Mouse (Mus musculus): Measurements from ENCODE around the gene Xrra1. TPM values are rescaled to one million over a fixed set of nuclear protein-coding genes. Genes with fewer than 3 reads are reported as not detected.
"Not testable (repeated sequence)": the region's sequence is repeated elsewhere in the genome, so short reads cannot be mapped to it uniquely, and the experiment has no call there.

Xrra1 gene
- polyA plus RNA-seq (2015; fragmentation: Nextera tagmentation; extraction: Ambion mirVana) = 0.22 and 0.31 TPM in 2 replicates

GRCm38 (mm10) chr7:99858813-99859585 lies at the start of gene Xrra1:
Gene Xrra1, plus strand, starts transcription at chr7:99859116.
- Histone ChIP-seq H3K27me3 (ENCODE audit: control insufficient read depth, insufficient read depth, low read length) (no peaks in the 10 kb centered on the region), H3K27ac (ENCODE audit: low read length) (peak within 1 kb of the TSS; percentile 60; the same call in 1 of the 2 replicates), H3K4me2 (ENCODE audit: low read depth, low read length) (peak within 1 kb of the TSS; percentile 91), H3K9me3 (replicated peaks; ENCODE audit: control insufficient read depth, low read length) (no peaks in the 10 kb centered on the region), H3K4me1 (ENCODE audit: control insufficient read depth, insufficient read depth, low read length) (peaks cover 16% of the 10 kb centered on the region), H3K36me3 (ENCODE audit: control insufficient read depth, insufficient read depth, low read length) (no peaks in the 10 kb centered on the region), H3K4me3 (replicated peaks; ENCODE audit: low read length) (peak within 1 kb of the TSS; percentile 93), H3K9ac (ENCODE audit: low read length) (peak within 1 kb of the TSS; percentile 91)
- under 1% methylated on average over 42 of the region's 42 CpGs for WGBS
- peak; percentile 99 for ATAC-seq (ENCODE audit: insufficient read depth, low FRiP score)

GRCm38 (mm10) chr7:99810814-99811213 lies 48.1 kb upstream of the Xrra1 start:
- Histone ChIP-seq H3K36me3 (ENCODE audit: control insufficient read depth, insufficient read depth, low read length) (no peaks in the 10 kb centered on the region), H3K27me3 (ENCODE audit: control insufficient read depth, insufficient read depth, low read length) (no peaks in the 10 kb centered on the region), H3K9ac (ENCODE audit: low read length) (no peak overlapping the region), H3K4me1 (ENCODE audit: control insufficient read depth, insufficient read depth, low read length) (no peaks in the 10 kb centered on the region), H3K9me3 (replicated peaks; ENCODE audit: control insufficient read depth, low read length) (no peaks in the 10 kb centered on the region), H3K27ac (ENCODE audit: low read length) (no peak overlapping the region), H3K4me2 (ENCODE audit: low read depth, low read length) (no peak overlapping the region), H3K4me3 (replicated peaks; ENCODE audit: low read length) (no peak overlapping the region)
- 65% methylated on average over 2 of the region's 2 CpGs for WGBS
- no peak for ATAC-seq (ENCODE audit: insufficient read depth, low FRiP score)

GRCm38 (mm10) chr7:99811661-99812060 lies 47.3 kb upstream of the Xrra1 start:
- no peaks in the 10 kb centered on the region for H3K27me3 ChIP-seq (ENCODE audit: control insufficient read depth, insufficient read depth, low read length)
- WGBS = 68% methylated on average over 4 of the region's 4 CpGs
- no peak overlapping the region for H3K4me3 ChIP-seq (replicated peaks; ENCODE audit: low read length)
- H3K4me1 ChIP-seq (ENCODE audit: control insufficient read depth, insufficient read depth, low read length) = no peaks in the 10 kb centered on the region
- H3K27ac ChIP-seq (ENCODE audit: low read length) = no peak overlapping the region
- H3K4me2 ChIP-seq (ENCODE audit: low read depth, low read length) = no peak overlapping the region
- no peaks in the 10 kb centered on the region for H3K9me3 ChIP-seq (replicated peaks; ENCODE audit: control insufficient read depth, low read length)
- H3K36me3 ChIP-seq (ENCODE audit: control insufficient read depth, insufficient read depth, low read length) = no peaks in the 10 kb centered on the region
- no peak for ATAC-seq (ENCODE audit: insufficient read depth, low FRiP score)
- no peak overlapping the region for H3K9ac ChIP-seq (ENCODE audit: low read length)

- Histone ChIP-seq H3K4me2 (ENCODE audit: low read depth, low read length) (no peak overlapping the region), H3K36me3 (ENCODE audit: control insufficient read depth, insufficient read depth, low read length) (no peaks in the 10 kb centered on the region), H3K9me3 (replicated peaks; ENCODE audit: control insufficient read depth, low read length) (no peaks in the 10 kb centered on the region), H3K27ac (ENCODE audit: low read length) (no peak overlapping the region), H3K4me1 (ENCODE audit: control insufficient read depth, insufficient read depth, low read length) (no peaks in the 10 kb centered on the region), H3K27me3 (ENCODE audit: control insufficient read depth, insufficient read depth, low read length) (no peaks in the 10 kb centered on the region), H3K9ac (ENCODE audit: low read length) (no peak overlapping the region), H3K4me3 (replicated peaks; ENCODE audit: low read length) (no peak overlapping the region)
- no peak for ATAC-seq (ENCODE audit: insufficient read depth, low FRiP score)
- WGBS = 89% methylated on average over 11 of the region's 11 CpGs
Observed at GRCm38 (mm10) chr7:99813394-99813793, 45.5 kb upstream of the Xrra1 start.

GRCm38 (mm10) chr7:99818181-99818725 lies 40.7 kb upstream of the Xrra1 start:
- not testable (repeated sequence) for H3K4me3 ChIP-seq (replicated peaks; ENCODE audit: low read length); H3K36me3 ChIP-seq (ENCODE audit: control insufficient read depth, insufficient read depth, low read length); H3K27ac ChIP-seq (ENCODE audit: low read length); H3K9me3 ChIP-seq (replicated peaks; ENCODE audit: control insufficient read depth, low read length); H3K4me1 ChIP-seq (ENCODE audit: control insufficient read depth, insufficient read depth, low read length); H3K9ac ChIP-seq (ENCODE audit: low read length); H3K27me3 ChIP-seq (ENCODE audit: control insufficient read depth, insufficient read depth, low read length); ATAC-seq (ENCODE audit: insufficient read depth, low FRiP score)
- H3K4me2 ChIP-seq (ENCODE audit: low read depth, low read length) = peak overlapping the region; percentile 27; the same call in 1 of the 2 replicates
- WGBS = 26% methylated on average over 9 of the region's 9 CpGs

GRCm38 (mm10) chr7:99821953-99822352 lies 37.0 kb upstream of the Xrra1 start:
- Histone ChIP-seq H3K4me1 (ENCODE audit: control insufficient read depth, insufficient read depth, low read length) (peaks cover 14% of the 10 kb centered on the region), H3K9ac (ENCODE audit: low read length) (no peak overlapping the region), H3K4me3 (replicated peaks; ENCODE audit: low read length) (no peak overlapping the region), H3K27ac (ENCODE audit: low read length) (no peak overlapping the region), H3K27me3 (ENCODE audit: control insufficient read depth, insufficient read depth, low read length) (no peaks in the 10 kb centered on the region), H3K36me3 (ENCODE audit: control insufficient read depth, insufficient read depth, low read length) (no peaks in the 10 kb centered on the region), H3K9me3 (replicated peaks; ENCODE audit: control insufficient read depth, low read length) (no peaks in the 10 kb centered on the region), H3K4me2 (ENCODE audit: low read depth, low read length) (no peak overlapping the region)
- no peak for ATAC-seq (ENCODE audit: insufficient read depth, low FRiP score)
- 66% methylated on average over 2 of the region's 2 CpGs for whole genome bisulfite sequencing

GRCm38 (mm10) chr7:99822426-99822825 lies 36.5 kb upstream of the Xrra1 start:
- Histone ChIP-seq H3K4me3 (replicated peaks; ENCODE audit: low read length) (no peak overlapping the region), H3K27ac (ENCODE audit: low read length) (peak overlapping the region; percentile 8; the same call in 1 of the 2 replicates), H3K4me2 (ENCODE audit: low read depth, low read length) (no peak overlapping the region), H3K9ac (ENCODE audit: low read length) (no peak overlapping the region), H3K27me3 (ENCODE audit: control insufficient read depth, insufficient read depth, low read length) (no peaks in the 10 kb centered on the region), H3K4me1 (ENCODE audit: control insufficient read depth, insufficient read depth, low read length) (peaks cover 14% of the 10 kb centered on the region), H3K9me3 (replicated peaks; ENCODE audit: control insufficient read depth, low read length) (no peaks in the 10 kb centered on the region), H3K36me3 (ENCODE audit: control insufficient read depth, insufficient read depth, low read length) (no peaks in the 10 kb centered on the region)
- WGBS = 73% methylated on average over 5 of the region's 5 CpGs
- ATAC-seq (ENCODE audit: insufficient read depth, low FRiP score) = no peak

- H3K9ac ChIP-seq (ENCODE audit: low read length) = no peak overlapping the region
- H3K27me3 ChIP-seq (ENCODE audit: control insufficient read depth, insufficient read depth, low read length) = no peaks in the 10 kb centered on the region
- no peak for ATAC-seq (ENCODE audit: insufficient read depth, low FRiP score)
- H3K4me1 ChIP-seq (ENCODE audit: control insufficient read depth, insufficient read depth, low read length) = peaks cover 14% of the 10 kb centered on the region
- no peaks in the 10 kb centered on the region for H3K36me3 ChIP-seq (ENCODE audit: control insufficient read depth, insufficient read depth, low read length)
- no peaks in the 10 kb centered on the region for H3K9me3 ChIP-seq (replicated peaks; ENCODE audit: control insufficient read depth, low read length)
- no peak overlapping the region for H3K4me3 ChIP-seq (replicated peaks; ENCODE audit: low read length)
- 91% methylated on average over 10 of the region's 10 CpGs for WGBS
- H3K27ac ChIP-seq (ENCODE audit: low read length) = no peak overlapping the region; the same call in 1 of the 2 replicates
- no peak overlapping the region for H3K4me2 ChIP-seq (ENCODE audit: low read depth, low read length)
Observed at GRCm38 (mm10) chr7:99823045-99823663, 35.8 kb upstream of the Xrra1 start.
